Mouse (Mus musculus) cerebellum, adult 9-10 months (tissue): ENCODE results near the gene Gja1.

Experiments used
- DNase-seq: peaks from one replicate; pipeline ENCODE4 v3.0.0; 2022

Gja1 gene

GRCm38 (mm10) chr10:56422518-56422917, 45.4 kb downstream of the Gja1 start:
- DNase-seq, result no peak

GRCm38 (mm10) chr10:56425016-56425798, 48.1 kb downstream of the Gja1 start:
- DNase-seq, result no peak

GRCm38 (mm10) chr10:56426369-56426768, 49.2 kb downstream of the Gja1 start:
- DNase-seq, result no peak

GRCm38 (mm10) chr10:56427382-56427781, 50.3 kb downstream of the Gja1 start:
- DNase-seq, result no peak

GRCm38 (mm10) chr10:56427827-56428226, 50.7 kb downstream of the Gja1 start:
- DNase-seq, result no peak

- no peak for DNase-seq
These were observed 51.9 kb downstream of the Gja1 start for GRCm38 (mm10) chr10:56429011-56429410.

- DNase-seq, result no peak
These were observed 54.7 kb downstream of the Gja1 start for GRCm38 (mm10) chr10:56431600-56432389.

GRCm38 (mm10) chr10:56432390-56432709, 55.2 kb downstream of the Gja1 start:
- DNase-seq, result no peak

- DNase-seq, result no peak
These were observed 60.2 kb downstream of the Gja1 start for GRCm38 (mm10) chr10:56437290-56437689.

GRCm38 (mm10) chr10:56439638-56440037, 62.5 kb downstream of the Gja1 start:
- DNase-seq, result no peak

- DNase-seq, result no peak
These were observed 67.3 kb downstream of the Gja1 start for GRCm38 (mm10) chr10:56444457-56444856.

GRCm38 (mm10) chr10:56449030-56449429, 71.9 kb downstream of the Gja1 start:
- no peak for DNase-seq
